Mouse (Mus musculus): ENCODE measurements at regions not wholly inside any gene's neighbourhood (a gene's known extent, or its start where the extent isn't known, plus 50 kb on each side); places are given as distances from the start of the nearest gene placed in this dataset.

DNA sequence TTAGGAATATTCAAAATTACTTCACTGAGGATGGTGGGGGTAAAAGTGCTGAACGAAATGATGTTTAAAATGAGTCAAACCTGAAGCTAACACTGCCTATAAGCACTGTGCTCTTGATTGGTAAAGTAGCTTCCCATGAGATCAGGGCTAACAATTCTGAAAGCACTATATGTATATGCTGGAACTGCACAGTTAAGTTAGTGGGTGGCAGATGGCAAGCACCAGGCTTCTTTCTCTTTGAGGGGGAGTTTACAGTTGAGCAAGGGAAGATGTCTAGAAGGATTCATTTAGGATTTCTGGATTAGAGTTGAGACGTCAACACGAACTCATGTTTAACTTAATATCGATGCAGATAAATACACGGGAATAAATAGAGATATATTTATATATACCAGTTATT lies 195.7 kb upstream of the Fn1 start:
- H3K4me1 ChIP-seq (ENCODE audit: control insufficient read depth, insufficient read depth, low read length): peaks cover 2% of the 10 kb centered on the region; the same call in 1 of the 2 replicates
- no peak overlapping the region for H3K4me3 ChIP-seq
- H3K79me2 ChIP-seq (replicated peaks; ENCODE audit: control insufficient read depth, insufficient read depth, low read length): no peaks in the 10 kb centered on the region
- WGBS: 93% methylated on average over 5 of the region's 5 CpGs
- no peak for DNase-seq
- no peak overlapping the region for H3K9ac ChIP-seq (ENCODE audit: low read depth, low read length)
- H3K36me3 ChIP-seq (ENCODE audit: control insufficient read depth, insufficient read depth, low read length): no peaks in the 10 kb centered on the region
- H3K27ac ChIP-seq: no peak overlapping the region
- no peak for TF ChIP-seq POLR2A (IDR thresholded peaks at IDR 0.05; ENCODE audit: insufficient read depth, low read depth, low read length)
- no peak for TF ChIP-seq CTCF (IDR thresholded peaks at IDR 0.05)
- TF ChIP-seq EP300 (IDR thresholded peaks at IDR 0.05; ENCODE audit: insufficient read depth, low read depth, low read length): no peak
- no peaks in the 10 kb centered on the region for H3K27me3 ChIP-seq (ENCODE audit: control insufficient read depth, insufficient read depth, low read length)
- intact Hi-C loops (cut with DNase I): no loop called here

DNA sequence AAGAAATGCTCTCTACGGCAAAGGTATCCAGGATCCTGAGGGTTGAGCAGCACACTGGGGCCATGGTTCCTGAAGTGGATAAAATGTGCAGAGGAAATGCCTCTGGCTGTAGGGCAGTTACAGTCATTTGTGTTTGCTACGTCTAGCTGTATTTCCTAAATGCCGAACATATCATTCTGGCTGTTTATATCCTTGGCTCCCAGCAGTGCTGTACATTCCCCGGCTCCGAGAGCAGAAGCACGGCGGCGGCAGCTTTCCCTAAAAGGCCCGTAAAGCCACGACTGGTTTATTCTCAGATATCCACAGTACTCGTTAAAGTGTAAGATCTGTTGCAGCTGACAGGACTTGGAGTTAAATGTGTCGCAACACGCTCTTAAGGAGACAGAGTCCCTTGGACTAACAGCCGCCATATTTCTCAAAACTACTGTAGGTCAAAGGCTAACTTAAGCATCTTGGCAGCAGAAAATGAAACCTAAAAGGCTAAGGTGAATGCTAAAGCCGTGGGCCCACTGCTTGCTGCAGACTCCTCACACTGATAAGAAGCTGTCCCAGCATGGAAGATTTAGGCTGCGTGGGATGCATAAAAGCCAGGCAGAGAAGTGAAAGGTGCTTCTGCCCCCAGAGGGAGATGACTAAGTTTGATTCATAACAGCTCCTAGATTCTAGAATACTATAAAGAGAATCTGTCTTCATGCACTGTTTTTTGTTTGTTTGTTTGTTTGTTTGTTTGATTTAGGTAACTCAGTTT lies 192.1 kb upstream of the Fn1 start:
- H3K27me3 ChIP-seq (ENCODE audit: control insufficient read depth, insufficient read depth, low read length): no peaks in the 10 kb centered on the region
- no peaks in the 10 kb centered on the region for H3K36me3 ChIP-seq (ENCODE audit: control insufficient read depth, insufficient read depth, low read length)
- 21% methylated on average over 16 of the region's 16 CpGs for WGBS
- H3K4me1 ChIP-seq (ENCODE audit: control insufficient read depth, insufficient read depth, low read length): peaks cover 2% of the 10 kb centered on the region; the same call in 1 of the 2 replicates
- H3K4me3 ChIP-seq: peak overlapping the region; percentile 35
- no peaks in the 10 kb centered on the region for H3K79me2 ChIP-seq (replicated peaks; ENCODE audit: control insufficient read depth, insufficient read depth, low read length)
- peak overlapping the region; percentile 22; the same call in 1 of the 2 replicates for H3K27ac ChIP-seq
- intact Hi-C loops (cut with DNase I): no loop called here
- DNase-seq: peak; percentile 12 to 24
- TF ChIP-seq CTCF (IDR thresholded peaks at IDR 0.05) (no peak), POLR2A (IDR thresholded peaks at IDR 0.05; ENCODE audit: insufficient read depth, low read depth, low read length) (no peak), EP300 (IDR thresholded peaks at IDR 0.05; ENCODE audit: insufficient read depth, low read depth, low read length) (no peak)
- H3K9ac ChIP-seq (ENCODE audit: low read depth, low read length): 0 out of 2 replicates have a peak overlapping the region, but pooled peaks have one; percentile 6

DNA sequence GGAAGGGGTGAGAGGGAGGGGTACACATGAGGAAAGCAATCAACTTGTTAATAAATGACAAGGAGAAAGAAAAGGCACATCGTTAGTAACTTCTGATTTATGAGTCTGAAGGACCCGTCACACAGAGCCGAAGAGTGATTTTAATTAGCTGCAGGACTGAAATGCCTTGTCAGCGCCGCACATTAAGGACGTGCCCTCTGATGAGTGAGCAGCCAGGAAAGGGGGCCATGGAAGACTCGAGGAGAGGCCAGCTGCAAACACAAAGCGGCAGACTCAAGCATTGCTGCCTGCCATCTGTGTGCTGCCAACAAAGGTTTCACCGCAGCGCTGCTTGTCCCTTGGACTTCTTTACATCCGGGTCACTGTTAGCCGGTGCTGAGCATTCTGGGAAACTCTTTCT lies 184.8 kb upstream of the Fn1 start:
- Histone ChIP-seq H3K4me3 (no peak overlapping the region), H3K27ac (no peak overlapping the region), H3K79me2 (replicated peaks; ENCODE audit: control insufficient read depth, insufficient read depth, low read length) (no peaks in the 10 kb centered on the region), H3K36me3 (ENCODE audit: control insufficient read depth, insufficient read depth, low read length) (no peaks in the 10 kb centered on the region), H3K9ac (ENCODE audit: low read depth, low read length) (no peak overlapping the region), H3K27me3 (ENCODE audit: control insufficient read depth, insufficient read depth, low read length) (no peaks in the 10 kb centered on the region), H3K4me1 (ENCODE audit: control insufficient read depth, insufficient read depth, low read length) (no peaks in the 10 kb centered on the region)
- TF ChIP-seq EP300 (IDR thresholded peaks at IDR 0.05; ENCODE audit: insufficient read depth, low read depth, low read length) (no peak), POLR2A (IDR thresholded peaks at IDR 0.05; ENCODE audit: insufficient read depth, low read depth, low read length) (no peak), CTCF (IDR thresholded peaks at IDR 0.05) (no peak)
- 75% methylated on average over 12 of the region's 12 CpGs for WGBS
- no peak for DNase-seq
- intact Hi-C loops (cut with DNase I): no loop called here

DNA sequence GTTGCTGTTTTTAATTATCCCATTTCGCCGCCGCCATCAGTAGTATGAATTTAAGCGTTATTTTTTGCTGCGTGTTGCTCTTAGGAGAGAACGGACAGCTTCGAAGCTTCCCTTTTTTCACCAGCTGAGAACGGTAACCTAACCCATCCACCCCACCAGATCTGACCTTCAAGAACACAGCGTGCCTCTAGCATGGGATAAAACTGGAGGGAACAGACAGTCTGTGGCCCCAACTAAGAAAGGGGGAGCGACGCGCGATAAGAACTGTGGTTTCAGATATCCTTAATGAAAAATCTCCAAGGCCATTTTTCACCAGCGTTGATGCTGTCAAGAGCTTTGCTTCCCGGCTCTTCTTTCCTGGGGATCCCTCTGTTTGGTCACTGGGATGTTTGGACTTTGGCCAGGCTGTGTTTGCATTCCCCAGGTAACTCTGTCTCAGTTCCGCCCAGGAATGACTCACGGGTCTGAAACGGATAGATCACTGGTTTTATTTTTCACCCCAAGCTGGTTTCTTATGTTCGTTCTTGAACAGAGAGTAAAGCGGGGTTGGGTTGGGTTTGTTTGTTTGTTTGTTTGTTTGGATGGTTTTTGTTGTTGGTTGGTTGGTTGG lies 184.1 kb upstream of the Fn1 start:
- TF ChIP-seq POLR2A (IDR thresholded peaks at IDR 0.05; ENCODE audit: insufficient read depth, low read depth, low read length) (no peak), CTCF (IDR thresholded peaks at IDR 0.05) (no peak), EP300 (IDR thresholded peaks at IDR 0.05; ENCODE audit: insufficient read depth, low read depth, low read length) (no peak)
- WGBS: 83% methylated on average over 20 of the region's 20 CpGs
- no peak for DNase-seq
- Histone ChIP-seq H3K4me1 (ENCODE audit: control insufficient read depth, insufficient read depth, low read length) (no peaks in the 10 kb centered on the region), H3K36me3 (ENCODE audit: control insufficient read depth, insufficient read depth, low read length) (no peaks in the 10 kb centered on the region), H3K4me3 (no peak overlapping the region), H3K27ac (no peak overlapping the region), H3K79me2 (replicated peaks; ENCODE audit: control insufficient read depth, insufficient read depth, low read length) (no peaks in the 10 kb centered on the region), H3K27me3 (ENCODE audit: control insufficient read depth, insufficient read depth, low read length) (no peaks in the 10 kb centered on the region), H3K9ac (ENCODE audit: low read depth, low read length) (no peak overlapping the region)
- intact Hi-C loops (cut with DNase I): no loop called here

DNA sequence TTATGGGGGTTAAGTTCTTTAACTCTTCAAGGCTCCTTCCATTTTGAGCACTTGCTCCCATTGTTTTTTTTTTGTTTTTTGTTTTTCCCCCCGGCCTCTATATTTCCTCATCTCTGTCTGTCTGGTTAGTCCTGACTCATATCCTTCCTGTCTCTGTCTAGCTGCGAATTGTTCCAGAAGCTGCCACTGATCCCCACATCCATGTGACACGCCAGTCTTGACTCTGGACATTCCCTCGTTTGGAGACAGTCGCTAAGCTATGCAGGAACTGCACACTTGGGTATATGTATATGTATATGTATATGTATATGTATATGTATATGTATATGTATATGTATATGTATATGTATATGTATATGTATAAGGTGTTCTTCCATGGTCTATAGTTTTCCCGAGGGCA lies 177.4 kb upstream of the Fn1 start:
- no peak for DNase-seq
- no peaks in the 10 kb centered on the region for H3K27me3 ChIP-seq (ENCODE audit: control insufficient read depth, insufficient read depth, low read length)
- no peak for TF ChIP-seq EP300 (IDR thresholded peaks at IDR 0.05; ENCODE audit: insufficient read depth, low read depth, low read length)
- no peak for TF ChIP-seq CTCF (IDR thresholded peaks at IDR 0.05)
- no peak for TF ChIP-seq POLR2A (IDR thresholded peaks at IDR 0.05; ENCODE audit: insufficient read depth, low read depth, low read length)
- H3K36me3 ChIP-seq (ENCODE audit: control insufficient read depth, insufficient read depth, low read length): no peaks in the 10 kb centered on the region
- no peak overlapping the region for H3K27ac ChIP-seq
- no peak overlapping the region for H3K4me3 ChIP-seq
- peaks cover 1% of the 10 kb centered on the region for H3K4me1 ChIP-seq (ENCODE audit: control insufficient read depth, insufficient read depth, low read length)
- H3K79me2 ChIP-seq (replicated peaks; ENCODE audit: control insufficient read depth, insufficient read depth, low read length): no peaks in the 10 kb centered on the region
- 42% methylated on average over 6 of the region's 6 CpGs for WGBS
- intact Hi-C loops (cut with DNase I): no loop called here
- no peak overlapping the region for H3K9ac ChIP-seq (ENCODE audit: low read depth, low read length)

DNA sequence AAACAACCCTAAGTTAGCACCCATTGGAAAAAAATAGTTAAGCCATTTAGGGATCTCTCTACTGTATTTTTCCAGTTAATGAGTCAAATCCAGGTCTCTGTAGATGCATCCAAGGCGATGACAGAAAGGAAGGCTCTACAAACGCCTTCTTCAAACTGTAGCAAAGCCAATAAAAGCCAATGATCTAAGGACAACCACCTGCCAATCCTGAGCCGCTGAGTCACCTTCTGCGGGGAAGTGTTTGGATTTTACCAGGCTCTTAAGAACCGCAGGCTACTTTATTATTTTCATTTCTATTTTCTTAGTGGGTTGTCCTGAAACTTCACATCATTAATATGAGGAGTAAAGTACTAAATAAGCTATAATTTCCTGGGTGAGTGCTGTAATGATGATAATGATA lies 171.4 kb upstream of the Fn1 start:
- H3K27me3 ChIP-seq (ENCODE audit: control insufficient read depth, insufficient read depth, low read length): no peaks in the 10 kb centered on the region
- no peaks in the 10 kb centered on the region for H3K4me1 ChIP-seq (ENCODE audit: control insufficient read depth, insufficient read depth, low read length)
- no peak for DNase-seq
- H3K27ac ChIP-seq: no peak overlapping the region
- intact Hi-C loops (cut with DNase I): no loop called here
- H3K36me3 ChIP-seq (ENCODE audit: control insufficient read depth, insufficient read depth, low read length): no peaks in the 10 kb centered on the region
- 75% methylated on average over 5 of the region's 5 CpGs for WGBS
- no peak overlapping the region for H3K4me3 ChIP-seq
- H3K9ac ChIP-seq (ENCODE audit: low read depth, low read length): no peak overlapping the region
- TF ChIP-seq POLR2A (IDR thresholded peaks at IDR 0.05; ENCODE audit: insufficient read depth, low read depth, low read length): no peak
- TF ChIP-seq EP300 (IDR thresholded peaks at IDR 0.05; ENCODE audit: insufficient read depth, low read depth, low read length): no peak
- no peak for TF ChIP-seq CTCF (IDR thresholded peaks at IDR 0.05)
- no peaks in the 10 kb centered on the region for H3K79me2 ChIP-seq (replicated peaks; ENCODE audit: control insufficient read depth, insufficient read depth, low read length)
